Mouse (Mus musculus) urinary bladder, postnatal 10 days (tissue): ENCODE measurements around the gene Lig4.

ENCODE experiments used
- DNase-seq: peaks from one replicate; pipeline ENCODE4 v3.0.0; 2022; ENCODE audit warnings: low spot score

Lig4 gene

DNA sequence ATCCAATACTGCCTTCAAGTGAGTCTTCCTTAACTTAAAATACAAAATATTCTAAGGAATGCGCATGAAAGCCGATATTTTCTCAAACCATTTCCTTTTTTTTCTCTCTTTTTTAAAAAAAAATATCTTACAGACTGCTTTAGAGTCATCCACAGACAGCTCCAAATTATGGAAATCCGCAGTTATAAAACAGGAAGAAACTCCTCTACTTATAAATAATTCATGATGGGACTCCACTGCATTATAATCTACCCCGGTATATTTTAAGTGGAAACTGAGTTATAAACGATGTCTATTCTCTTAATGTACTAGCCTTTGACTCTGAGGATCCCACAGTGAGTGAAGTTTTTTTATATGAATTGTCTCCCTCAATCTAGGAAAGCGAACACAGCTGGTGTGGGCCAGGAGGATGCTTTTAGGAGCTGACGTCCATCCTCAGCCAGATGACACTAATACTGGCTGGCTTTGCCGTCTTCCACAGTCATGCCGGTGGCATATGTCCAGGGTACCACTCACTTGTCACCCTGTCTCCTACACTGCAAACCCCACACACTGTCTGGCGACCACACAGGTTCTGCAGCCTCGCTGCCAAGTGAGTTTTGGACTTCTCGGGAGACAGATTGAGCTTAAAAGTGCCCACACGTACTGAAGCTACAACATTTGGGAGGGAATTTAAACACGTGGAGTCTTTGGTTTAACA lies 47.6 kb downstream of the Lig4 start:
- no peak for DNase-seq
